Mouse (Mus musculus): ENCODE measurements around the gene Ints11.

The Ints11 gene

GRCm38 (mm10) chr4:155869317-155870033, at the start of gene Ints11, which contains the start of gene Cptp:
Gene Ints11 (plus strand): TSS chr4:155869546.
Gene Cptp (minus strand): TSS chr4:155869440.
- peak; percentile 98 for DNase-seq (ENCODE audit: low spot score in 2 of 2)

DNA sequence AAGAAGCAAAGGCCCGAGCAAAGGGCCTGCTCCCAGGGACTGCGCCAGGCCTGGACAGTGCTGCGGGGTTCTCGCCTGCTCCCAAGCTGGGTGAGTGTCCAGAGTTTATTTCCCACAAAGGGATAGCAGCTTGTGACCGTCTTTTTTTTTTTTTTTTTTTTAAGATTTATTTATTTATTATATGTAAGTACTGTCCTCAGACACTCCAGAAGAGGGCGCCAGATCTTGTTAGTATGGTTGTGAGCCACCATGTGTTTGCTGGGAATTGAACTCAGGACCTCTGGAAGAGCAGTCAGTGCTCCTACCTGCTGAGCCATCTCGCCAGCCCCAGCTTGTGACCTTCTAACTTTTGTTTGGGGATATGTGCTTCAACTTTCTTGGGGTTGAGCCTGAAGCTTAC, 48.3 kb upstream of the Ints11 start:
- DNase-seq (ENCODE audit: low spot score in 2 of 2): peak in 1 of 2 experiments; percentile 23

GRCm38 (mm10) chr4:155823443-155823842, 45.9 kb upstream of the Ints11 start:
- DNase-seq (ENCODE audit: low spot score in 2 of 2): no peak

- DNase-seq (ENCODE audit: low spot score in 2 of 2): no peak
These were observed 39.5 kb upstream of the Ints11 start for GRCm38 (mm10) chr4:155829866-155830265.

DNA sequence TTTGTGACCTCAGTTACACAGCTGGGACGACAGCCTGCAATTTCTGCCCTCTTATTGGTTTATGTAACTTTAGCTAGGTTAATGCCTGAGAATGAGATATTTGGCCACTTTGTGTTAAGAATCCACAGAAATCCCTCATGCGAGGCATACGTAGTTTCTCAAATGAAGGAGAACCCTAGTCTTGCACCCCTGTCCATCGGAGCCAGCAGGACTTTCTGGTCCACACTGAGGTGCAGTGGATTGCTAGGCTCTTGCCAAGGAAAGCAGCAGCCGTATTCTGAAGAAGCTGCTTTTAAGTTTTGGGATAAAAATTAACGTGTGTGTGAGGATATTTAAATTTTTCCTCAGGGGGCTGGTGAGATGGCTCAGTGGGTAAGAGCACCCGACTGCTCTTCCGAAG, 38.8 kb upstream of the Ints11 start:
- DNase-seq (ENCODE audit: low spot score in 2 of 2): no peak

GRCm38 (mm10) chr4:155831205-155831766, 38.1 kb upstream of the Ints11 start, which contains the start of gene Aurkaip1:
Gene Aurkaip1 (plus strand): TSS chr4:155831272.
- peak; percentile 97 to 98 for DNase-seq (ENCODE audit: low spot score in 2 of 2)

DNA sequence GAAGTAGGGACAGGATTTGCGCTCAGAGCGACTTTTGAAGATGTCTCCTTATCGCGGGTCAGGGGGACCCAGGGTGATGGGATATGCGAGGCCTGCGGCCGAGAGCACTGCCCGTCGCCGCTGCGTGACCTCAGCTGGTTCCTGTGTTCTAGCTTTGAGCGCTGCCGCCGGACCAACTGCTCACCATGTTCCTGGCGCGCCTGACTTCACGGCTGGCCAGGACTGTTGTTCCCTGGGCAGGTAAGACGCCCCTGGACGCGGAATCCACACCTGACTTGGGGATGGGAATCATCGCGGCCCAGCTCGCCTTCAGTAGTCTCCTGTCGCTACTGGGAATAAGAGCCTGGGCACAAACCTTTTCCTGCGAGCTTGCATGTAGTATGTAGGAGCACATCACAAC, 37.5 kb upstream of the Ints11 start:
- no peak for DNase-seq (ENCODE audit: low spot score in 2 of 2)

DNA sequence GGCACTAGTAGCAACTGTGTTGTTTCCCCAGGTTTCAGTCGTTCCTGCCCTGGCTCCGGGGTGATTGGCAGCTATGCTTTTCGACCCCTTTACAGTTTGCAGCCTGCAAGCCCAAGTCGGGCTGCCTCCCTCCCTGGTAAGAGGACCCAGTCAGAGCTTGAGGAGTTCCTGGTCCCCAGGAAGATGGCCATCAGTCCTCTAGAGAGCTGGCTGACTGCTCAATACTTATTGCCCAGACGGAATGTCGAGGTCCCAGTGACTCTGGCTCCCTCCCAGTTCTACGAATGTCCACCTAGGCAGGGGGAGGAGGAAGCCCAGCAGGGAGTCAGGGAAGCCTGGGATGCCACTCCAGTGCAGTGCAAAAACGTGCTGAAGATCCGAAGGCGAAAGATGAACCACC, 37.0 kb upstream of the Ints11 start:
- peak in 1 of 2 experiments; percentile 31 for DNase-seq (ENCODE audit: low spot score in 2 of 2)

DNA sequence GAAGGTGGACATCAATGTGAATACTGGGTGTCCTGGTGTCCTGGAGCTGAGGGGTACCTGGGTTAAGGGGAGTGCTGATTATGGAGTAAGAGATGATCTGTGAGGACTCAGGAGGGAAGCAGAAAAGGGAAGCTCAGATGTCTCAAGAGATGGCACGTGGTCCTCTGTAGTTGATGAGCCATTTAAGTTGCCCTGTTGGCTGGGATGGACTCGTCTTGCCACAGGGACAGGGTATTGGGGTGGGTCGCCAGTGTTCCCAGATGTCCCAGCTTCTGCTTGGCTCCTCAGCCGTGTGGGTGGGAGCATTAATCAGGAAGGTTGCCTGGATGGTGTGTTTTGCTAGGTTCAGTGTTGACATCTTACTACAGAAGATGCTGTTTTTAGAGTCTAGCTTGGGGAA, 36.1 kb upstream of the Ints11 start:
- DNase-seq (ENCODE audit: low spot score in 2 of 2): no peak

GRCm38 (mm10) chr4:155833836-155834235, 35.5 kb upstream of the Ints11 start:
- DNase-seq (ENCODE audit: low spot score in 2 of 2): peak; percentile 86

- DNase-seq (ENCODE audit: low spot score in 2 of 2): peak in 1 of 2 experiments; percentile 25
These were observed 31.8 kb upstream of the Ints11 start for GRCm38 (mm10) chr4:155837404-155838010.

DNA sequence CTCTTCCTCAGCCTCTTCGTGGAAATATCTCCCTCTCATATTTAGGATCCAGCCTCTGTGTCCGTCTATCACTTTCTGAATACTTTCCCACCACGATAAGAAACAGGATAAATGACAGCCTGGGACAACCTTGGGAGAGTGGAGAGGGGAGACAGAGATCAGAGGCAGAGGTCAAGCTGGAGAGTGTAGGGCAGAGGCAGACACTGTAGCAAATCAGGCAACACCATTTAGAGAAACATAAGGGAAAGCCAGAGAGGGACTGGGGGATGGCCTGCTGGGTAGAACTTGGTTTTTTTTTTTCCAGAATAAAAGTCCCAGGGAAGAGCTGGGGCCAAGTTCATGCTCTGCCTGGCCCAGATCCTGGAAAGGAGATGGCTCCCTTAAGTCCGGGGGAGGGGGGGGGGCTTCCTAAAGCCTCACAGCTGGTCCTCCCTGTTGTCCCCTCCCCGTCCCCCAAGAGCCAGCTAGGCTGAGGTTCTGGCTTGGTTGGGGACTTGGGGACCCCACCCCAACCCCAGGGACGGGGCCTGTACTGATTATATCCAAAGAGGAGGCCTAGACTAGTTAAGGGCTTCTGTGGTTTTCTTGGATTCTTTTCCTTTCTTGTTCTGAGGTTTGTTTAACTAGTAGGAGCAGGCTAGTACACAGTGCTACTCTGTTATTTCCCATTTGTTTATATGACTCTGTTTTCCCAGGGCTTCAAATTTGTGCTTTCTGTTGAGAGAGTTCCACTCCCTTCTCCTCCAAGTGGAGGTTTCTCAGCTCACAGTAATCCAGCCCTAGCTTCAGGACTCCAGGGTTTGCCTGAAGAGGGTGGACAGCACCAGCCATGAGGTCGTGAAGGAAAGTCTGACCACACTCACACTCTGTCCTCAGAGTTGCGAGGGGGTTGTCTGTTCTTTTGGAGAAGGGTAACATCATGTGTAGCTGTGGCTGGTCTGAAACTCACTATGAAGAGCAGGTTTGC, 30.9 kb upstream of the Ints11 start:
- no peak for DNase-seq (ENCODE audit: low spot score in 2 of 2)

DNA sequence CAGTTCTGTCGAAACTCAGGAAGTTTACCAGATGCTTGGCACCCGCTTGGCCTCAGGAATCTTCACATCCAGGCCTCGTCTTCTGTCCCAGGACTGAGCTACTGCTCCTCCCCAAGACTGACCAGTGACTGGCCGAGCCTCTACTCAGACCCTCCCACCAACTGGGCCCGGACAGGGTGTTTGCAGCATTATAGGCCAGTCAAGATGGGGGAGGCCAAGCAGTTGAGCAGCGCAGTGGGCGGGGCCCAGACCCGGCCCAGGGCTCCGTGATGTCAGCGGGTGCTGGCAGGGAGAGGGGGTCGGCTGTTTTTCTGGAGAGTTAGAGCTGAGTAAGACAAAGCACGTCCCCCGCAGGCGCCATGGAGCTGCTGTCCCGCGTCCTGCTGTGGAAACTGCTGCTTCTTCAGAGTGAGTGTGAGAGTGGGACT, 29.8 kb upstream of the Ints11 start, which contains the start of gene Mxra8:
Mxra8 (plus strand) TSS at position 198 of the 428 bp plus-strand sequence.
- peak in 1 of 2 experiments; percentile 64 for DNase-seq (ENCODE audit: low spot score in 2 of 2)

GRCm38 (mm10) chr4:155840076-155841002, 29.0 kb upstream of the Ints11 start:
- DNase-seq (ENCODE audit: low spot score in 2 of 2): peak in 1 of 2 experiments; percentile 34

DNA sequence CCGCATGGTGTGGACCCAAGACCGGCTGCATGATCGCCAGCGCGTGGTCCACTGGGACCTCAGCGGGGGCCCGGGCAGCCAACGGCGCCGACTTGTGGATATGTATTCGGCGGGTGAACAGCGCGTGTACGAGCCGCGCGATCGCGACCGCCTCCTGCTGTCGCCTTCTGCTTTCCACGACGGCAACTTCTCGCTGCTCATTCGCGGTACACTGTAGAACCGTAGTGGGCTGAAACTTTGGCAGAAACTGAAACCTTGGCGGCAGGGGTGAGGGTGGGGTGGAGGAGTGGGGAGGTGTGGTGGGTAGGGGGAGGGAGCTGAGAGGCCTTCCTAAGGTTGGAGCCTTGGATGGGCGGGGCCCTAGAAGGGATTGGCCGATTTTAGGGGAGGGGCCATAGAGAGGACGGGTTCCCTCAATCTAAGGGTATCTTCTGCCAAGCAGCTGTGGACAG, 28.3 kb upstream of the Ints11 start:
- peak in 1 of 2 experiments; percentile 54 for DNase-seq (ENCODE audit: low spot score in 2 of 2)

DNA sequence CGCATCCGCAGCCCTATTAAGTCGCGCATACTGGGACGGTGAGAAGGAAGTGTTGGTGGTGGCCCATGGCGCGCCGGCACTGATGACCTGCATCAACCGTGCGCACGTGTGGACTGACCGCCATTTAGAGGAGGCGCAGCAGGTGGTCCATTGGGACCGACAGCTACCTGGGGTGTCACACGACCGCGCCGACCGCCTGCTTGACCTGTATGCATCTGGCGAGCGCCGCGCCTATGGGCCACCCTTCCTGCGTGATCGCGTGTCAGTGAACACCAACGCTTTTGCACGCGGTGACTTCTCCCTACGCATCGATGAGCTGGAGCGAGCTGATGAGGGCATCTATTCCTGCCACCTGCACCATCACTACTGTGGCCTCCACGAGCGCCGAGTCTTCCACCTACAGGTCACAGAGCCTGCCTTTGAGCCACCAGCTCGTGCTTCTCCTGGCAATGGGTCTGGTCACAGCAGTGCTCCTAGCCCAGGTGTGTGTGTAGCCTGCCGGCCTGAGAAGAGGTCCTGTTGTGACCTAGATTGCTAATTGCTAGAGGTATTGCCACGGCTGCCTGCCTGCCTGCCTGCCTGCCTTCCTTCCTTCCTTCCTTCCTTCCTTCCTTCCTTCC, 27.6 kb upstream of the Ints11 start:
- DNase-seq (ENCODE audit: low spot score in 2 of 2): no peak

GRCm38 (mm10) chr4:155843231-155843630, 26.1 kb upstream of the Ints11 start:
- DNase-seq (ENCODE audit: low spot score in 2 of 2): no peak

- DNase-seq (ENCODE audit: low spot score in 2 of 2): peak; percentile 92 to 96
These were observed 22.3 kb upstream of the Ints11 start, which contains the start of gene Dvl1 for GRCm38 (mm10) chr4:155846871-155847578. Gene Dvl1 (plus strand): TSS chr4:155847402.

Data from right cerebral cortex, postnatal 10 days (tissue).